Mouse (Mus musculus) hindbrain, embryonic 16.5 days (tissue): ENCODE data around the gene Defb33. TPM values are rescaled to one million over a fixed set of nuclear protein-coding genes. Genes with fewer than 3 reads are reported as not detected.

ENCODE experiments used
- ATAC-seq: fragments of 200-750 bp; cut with Nextera tagmentation; 2 replicates; pipeline ENCODE4 v1.8.0; 2017; ENCODE audit warnings: moderate TSS enrichment, moderate library complexity
- H3K27ac ChIP-seq: fragments of 300-500 bp; sonication (generic); 2 replicates; pipeline ENCODE4 v1.5.1; 2014; ENCODE audit warnings: low read depth, mild to moderate bottlenecking, control low read depth, low read length, moderate library complexity
- H3K27me3 ChIP-seq: fragments of 300-500 bp; sonication (generic); replicated peaks from 2 replicates; pipeline ENCODE4 v1.6.1; 2014; ENCODE audit warnings: low read length; ENCODE audit not compliant: control insufficient read depth, insufficient read depth
- H3K36me3 ChIP-seq: fragments of 300-500 bp; sonication (generic); 2 replicates; pipeline ENCODE4 v1.6.1; 2014; ENCODE audit warnings: mild to moderate bottlenecking, low read length, moderate library complexity, mixed read lengths; ENCODE audit not compliant: control insufficient read depth, insufficient read depth
- H3K4me1 ChIP-seq: fragments of 300-500 bp; sonication (generic); 2 replicates; pipeline ENCODE4 v1.6.1; 2014; ENCODE audit warnings: low read depth, low read length; ENCODE audit not compliant: control insufficient read depth, insufficient read depth
- H3K4me2 ChIP-seq: fragments of 300-500 bp; sonication (generic); 2 replicates; pipeline ENCODE4 v1.6.1; 2014; ENCODE audit warnings: mild to moderate bottlenecking, low read length, control low read depth, moderate library complexity
- H3K4me3 ChIP-seq: fragments of 300-500 bp; sonication (generic); 2 replicates; pipeline ENCODE4 v1.5.1; 2014; ENCODE audit warnings: mild to moderate bottlenecking, low read length, control low read depth, moderate library complexity
- H3K9ac ChIP-seq: fragments of 300-500 bp; sonication (generic); 2 replicates; pipeline ENCODE4 v1.6.1; 2014; ENCODE audit warnings: low read depth, mild to moderate bottlenecking, control low read depth, low read length, moderate library complexity
- H3K9me3 ChIP-seq: fragments of 300-500 bp; sonication (generic); 2 replicates; pipeline ENCODE4 v1.6.1; 2014; ENCODE audit warnings: mild to moderate bottlenecking, low read length, moderate library complexity; ENCODE audit not compliant: control insufficient read depth
- WGBS: fragments of 180-500 bp; shearing (Covaris S2); extraction: QIAGEN DNeasy Blood & Tissue Kit; methylation state at CpG from one replicate; pipeline ENCODE4 v1.1.7; 2014; 5-methylcytosine and 5-hydroxymethylcytosine counted together
- polyA plus RNA-seq: library from polyadenylated mRNA; unstranded; fragments of >200 nt; fragmentation: Nextera tagmentation; extraction: Ambion mirVana; gene quantifications from 2 replicates; pipeline ENCODE4 v1.2.1, GENCODE M21; 2015

Defb33 gene
- polyA plus RNA-seq: not detected in 2 replicates

GRCm38 (mm10) chr8:20892369-20892768 is at the start of gene Defb33:
Defb33 (plus strand) TSS chr8:20892669.
- 87% methylated on average over 2 of the region's 2 CpGs for WGBS
- Histone ChIP-seq H3K36me3 (no peaks in the 10 kb centered on the region), H3K4me1 (no peaks in the 10 kb centered on the region), H3K27ac (no peak within 1 kb of the TSS), H3K4me3 (no peak within 1 kb of the TSS), H3K4me2 (no peak within 1 kb of the TSS), H3K27me3 (no peaks in the 10 kb centered on the region), H3K9me3 (peaks cover 31% of the 10 kb centered on the region), H3K9ac (no peak within 1 kb of the TSS)
- ATAC-seq: no peak

- H3K4me3 ChIP-seq: no peak overlapping the region
- H3K36me3 ChIP-seq: no peaks in the 10 kb centered on the region
- no peak overlapping the region for H3K27ac ChIP-seq
- ATAC-seq: no peak
- H3K9me3 ChIP-seq: peaks cover 12% of the 10 kb centered on the region
- H3K27me3 ChIP-seq: no peaks in the 10 kb centered on the region
- H3K4me1 ChIP-seq: no peaks in the 10 kb centered on the region
- no peak overlapping the region for H3K4me2 ChIP-seq
- H3K9ac ChIP-seq: no peak overlapping the region
- 47% methylated on average over 6 of the region's 6 CpGs for WGBS
These were observed 17.9 kb upstream of the Defb33 start for GRCm38 (mm10) chr8:20874608-20875007.

- no peak for ATAC-seq
- H3K4me1 ChIP-seq: no peaks in the 10 kb centered on the region
- 62% methylated on average over 2 of the region's 2 CpGs for WGBS
- H3K4me3 ChIP-seq: no peak within 1 kb of the TSS
- peaks cover 34% of the 10 kb centered on the region for H3K9me3 ChIP-seq
- H3K9ac ChIP-seq: no peak within 1 kb of the TSS
- no peaks in the 10 kb centered on the region for H3K27me3 ChIP-seq
- H3K4me2 ChIP-seq: no peak within 1 kb of the TSS
- H3K27ac ChIP-seq: no peak within 1 kb of the TSS
- no peaks in the 10 kb centered on the region for H3K36me3 ChIP-seq
These were observed 10.1 kb downstream of the Defb33 start, which contains the start of gene Gm15056 for GRCm38 (mm10) chr8:20902527-20902926. Gm15056 (minus strand) TSS chr8:20902627.

GRCm38 (mm10) chr8:20907119-20907518 is 14.7 kb downstream of the Defb33 start:
- Histone ChIP-seq H3K4me1 (no peaks in the 10 kb centered on the region), H3K27me3 (no peaks in the 10 kb centered on the region), H3K27ac (no peak overlapping the region), H3K4me2 (no peak overlapping the region), H3K4me3 (no peak overlapping the region), H3K9me3 (peaks cover 17% of the 10 kb centered on the region), H3K36me3 (no peaks in the 10 kb centered on the region), H3K9ac (no peak overlapping the region)
- WGBS: 94% methylated on average over 2 of the region's 2 CpGs
- ATAC-seq: no peak

- H3K9me3 ChIP-seq: peaks cover 17% of the 10 kb centered on the region
- no peaks in the 10 kb centered on the region for H3K4me1 ChIP-seq
- H3K36me3 ChIP-seq: no peaks in the 10 kb centered on the region
- H3K27me3 ChIP-seq: no peaks in the 10 kb centered on the region
- H3K4me3 ChIP-seq: no peak overlapping the region
- no peak overlapping the region for H3K9ac ChIP-seq
- no peak overlapping the region for H3K27ac ChIP-seq
- 67% methylated on average over 2 of the region's 2 CpGs for WGBS
- no peak overlapping the region for H3K4me2 ChIP-seq
- ATAC-seq: no peak
These were observed 15.8 kb downstream of the Defb33 start for GRCm38 (mm10) chr8:20908256-20908655.

GRCm38 (mm10) chr8:20912288-20912687 is 19.8 kb downstream of the Defb33 start:
- Histone ChIP-seq H3K27ac (no peak overlapping the region), H3K4me1 (no peaks in the 10 kb centered on the region), H3K9me3 (peaks cover 4% of the 10 kb centered on the region; the same call in 1 of the 2 replicates), H3K4me3 (no peak overlapping the region), H3K27me3 (no peaks in the 10 kb centered on the region), H3K4me2 (no peak overlapping the region), H3K36me3 (no peaks in the 10 kb centered on the region), H3K9ac (no peak overlapping the region)
- WGBS: 85% methylated on average over 1 of the region's 1 CpGs
- no peak for ATAC-seq

- Histone ChIP-seq H3K27me3 (no peaks in the 10 kb centered on the region), H3K9ac (no peak within 1 kb of the TSS), H3K4me3 (no peak within 1 kb of the TSS), H3K9me3 (peaks cover 10% of the 10 kb centered on the region), H3K27ac (no peak within 1 kb of the TSS), H3K4me2 (no peak within 1 kb of the TSS), H3K4me1 (no peaks in the 10 kb centered on the region), H3K36me3 (no peaks in the 10 kb centered on the region)
- WGBS: 77% methylated on average over 3 of the region's 3 CpGs
- no peak for ATAC-seq
These were observed 29.5 kb downstream of the Defb33 start, which contains the start of gene Gm6040 for GRCm38 (mm10) chr8:20921971-20922370. Gm6040 (minus strand) TSS chr8:20922071.

GRCm38 (mm10) chr8:20944610-20945009 is 52.1 kb downstream of the Defb33 start, which contains the start of gene AY761185:
AY761185 (minus strand) TSS chr8:20944710.
- Histone ChIP-seq H3K4me2 (no peak within 1 kb of the TSS), H3K27me3 (no peaks in the 10 kb centered on the region), H3K4me1 (no peaks in the 10 kb centered on the region), H3K36me3 (no peaks in the 10 kb centered on the region), H3K4me3 (no peak within 1 kb of the TSS), H3K9ac (no peak within 1 kb of the TSS), H3K27ac (no peak within 1 kb of the TSS), H3K9me3 (peaks cover 3% of the 10 kb centered on the region)
- no peak for ATAC-seq
- 75% methylated on average over 3 of the region's 3 CpGs for WGBS
